Mouse (Mus musculus) G1E (cell line): ENCODE results near the gene Nelfb.

Experiments used
- CTCF ChIP-seq: IDR thresholded peaks from 2 replicates; pipeline ENCODE4 v1.5.1; 2012; ENCODE audit warnings: low read depth, low read length, inconsistent platforms, mixed read lengths
- GATA1 ChIP-seq: IDR thresholded peaks from 2 replicates; pipeline ENCODE4 v1.6.1; 2012; ENCODE audit warnings: borderline replicate concordance, low read length, inconsistent platforms, mixed read lengths
- POLR2AphosphoS5 ChIP-seq: IDR thresholded peaks from 2 replicates; pipeline ENCODE4 v1.6.1; 2012; ENCODE audit warnings: low read depth, low read length, inconsistent platforms; ENCODE audit not compliant: insufficient replicate concordance
- TAL1 ChIP-seq: conservative IDR thresholded peaks from 2 replicates; pipeline ENCODE4 v1.6.1; 2012; ENCODE audit warnings: low read depth, low read length, inconsistent platforms, mixed read lengths

DNA sequence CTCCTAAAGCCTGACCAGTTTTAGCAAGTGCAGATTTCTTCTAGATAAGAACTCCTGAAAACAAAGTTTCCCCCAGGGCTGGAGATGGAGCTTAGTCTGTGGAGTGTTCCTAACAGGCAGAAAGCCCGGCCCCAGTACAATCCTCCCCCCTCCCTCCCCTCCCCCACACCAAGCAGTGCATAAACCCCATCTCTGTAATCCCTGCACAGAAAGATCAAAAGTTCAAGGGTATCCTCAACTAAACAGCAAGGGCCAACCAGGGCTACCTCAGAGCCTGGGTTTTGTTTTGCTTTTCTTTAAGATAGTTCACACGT, 42.7 kb downstream of the Nelfb start:
- TF ChIP-seq CTCF = no peak
- TF ChIP-seq POLR2AphosphoS5 = no peak
- no peak for TF ChIP-seq GATA1
- TF ChIP-seq TAL1 = no peak
